Mouse (Mus musculus) embryonic facial prominence, embryonic 10.5 days (tissue): ENCODE data around the gene Cyp4a14. TPM values are rescaled to one million over a fixed set of nuclear protein-coding genes. Genes with fewer than 3 reads are reported as not detected.
"Not testable (repeated sequence)": the region's sequence is repeated elsewhere in the genome, so short reads cannot be mapped to it uniquely, and the experiment has no call there.

Experiments used
- DNase-seq: peaks from one replicate; pipeline ENCODE4 v3.0.0-alpha.2; 2017; ENCODE audit warnings: low spot score
- H3K27ac ChIP-seq: fragments of 300-500 bp; sonication (generic); replicated peaks from 2 replicates; pipeline ENCODE4 v1.5.1; 2016; ENCODE audit warnings: mild to moderate bottlenecking
- H3K27me3 ChIP-seq: fragments of 300-500 bp; sonication (generic); replicated peaks from 2 replicates; pipeline ENCODE4 v1.6.1; 2016; ENCODE audit warnings: low read depth, mild to moderate bottlenecking; ENCODE audit not compliant: poor library complexity, severe bottlenecking
- H3K36me3 ChIP-seq: fragments of 300-500 bp; sonication (generic); replicated peaks from 2 replicates; pipeline ENCODE4 v1.6.1; 2016; ENCODE audit warnings: mild to moderate bottlenecking, moderate library complexity
- H3K4me1 ChIP-seq: fragments of 300-500 bp; sonication (generic); 2 replicates; pipeline ENCODE4 v1.6.1; 2016
- H3K4me3 ChIP-seq: fragments of 300-500 bp; sonication (generic); 2 replicates; pipeline ENCODE4 v1.5.1; 2016; ENCODE audit warnings: mild to moderate bottlenecking, moderate library complexity
- H3K9me3 ChIP-seq: fragments of 300-500 bp; sonication (generic); 2 replicates; pipeline ENCODE4 v1.6.1; 2016; ENCODE audit warnings: mild to moderate bottlenecking
- WGBS: fragments of 180-500 bp; shearing (Covaris S2); methylation state at CpG from one replicate; pipeline ENCODE4 v1.1.7; 2016; 5-methylcytosine and 5-hydroxymethylcytosine counted together
- polyA plus RNA-seq: library from polyadenylated mRNA; unstranded; fragments of >200 nt; fragmentation: Nextera tagmentation; extraction: Ambion mirVana; gene quantifications from 2 replicates; pipeline ENCODE4 v1.2.1, GENCODE M21; 2016

Gene Cyp4a14
- not detected in 2 replicates for polyA plus RNA-seq

GRCm38 (mm10) chr4:115496001-115496400, at the start of gene Cyp4a14:
Gene Cyp4a14 (minus strand): TSS chr4:115496142.
- no peak within 1 kb of the TSS for H3K4me3 ChIP-seq
- no peaks in the 10 kb centered on the region for H3K9me3 ChIP-seq
- DNase-seq: no peak
- H3K27me3 ChIP-seq: no peaks in the 10 kb centered on the region
- no peak within 1 kb of the TSS for H3K27ac ChIP-seq
- no peaks in the 10 kb centered on the region for H3K4me1 ChIP-seq
- WGBS: 87% methylated on average over 1 of the region's 1 CpGs
- H3K36me3 ChIP-seq: no peaks in the 10 kb centered on the region

DNA sequence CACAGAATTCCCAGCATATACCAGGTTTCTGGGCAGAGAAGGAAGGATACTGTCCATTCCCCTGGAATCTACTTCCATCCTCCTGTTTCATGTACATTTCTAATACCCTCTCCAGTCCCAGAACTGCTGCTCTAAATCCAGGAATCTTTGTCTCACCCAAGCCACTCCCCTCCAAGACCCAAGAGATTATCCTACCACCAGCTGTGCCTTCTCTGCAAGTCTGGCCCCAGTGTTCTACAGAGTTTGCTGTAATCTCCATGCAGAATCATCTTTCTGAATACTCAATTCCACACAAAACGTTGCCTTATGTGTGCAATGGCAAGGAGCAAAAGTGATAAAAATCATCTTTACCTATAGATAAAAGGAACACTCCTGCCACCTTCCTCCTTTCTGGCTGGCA, 49.2 kb upstream of the Cyp4a14 start:
- Histone ChIP-seq H3K36me3 (no peaks in the 10 kb centered on the region), H3K4me3 (no peak overlapping the region), H3K4me1 (no peaks in the 10 kb centered on the region), H3K27me3 (no peaks in the 10 kb centered on the region), H3K9me3 (no peaks in the 10 kb centered on the region), H3K27ac (no peak overlapping the region)
- no peak for DNase-seq
- 39% methylated on average over 1 of the region's 1 CpGs for WGBS

DNA sequence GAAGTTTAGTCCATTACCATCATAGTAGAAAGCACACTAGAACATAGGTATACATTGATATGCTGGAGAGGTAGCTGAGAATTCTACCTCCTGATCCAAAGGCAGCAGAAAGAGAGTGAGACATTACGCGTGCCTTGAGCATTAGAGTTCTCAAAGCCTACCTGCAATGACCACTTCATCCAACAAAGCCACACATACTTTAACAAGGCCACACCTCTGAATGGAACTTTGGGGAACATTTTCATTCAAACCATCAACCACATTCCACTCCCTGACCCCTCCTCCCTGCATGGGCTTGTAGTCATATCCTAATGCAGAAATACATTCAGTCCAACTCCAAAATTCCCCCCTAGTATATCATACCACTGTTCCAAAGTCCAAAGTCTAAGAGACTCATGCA, 25.8 kb upstream of the Cyp4a14 start:
- Histone ChIP-seq H3K36me3 (no peaks in the 10 kb centered on the region), H3K4me3 (no peak overlapping the region), H3K27me3 (no peaks in the 10 kb centered on the region), H3K27ac (no peak overlapping the region), H3K9me3 (no peaks in the 10 kb centered on the region), H3K4me1 (no peaks in the 10 kb centered on the region)
- no peak for DNase-seq
- WGBS: 95% methylated on average over 2 of the region's 2 CpGs

- Histone ChIP-seq H3K4me1 (no peaks in the 10 kb centered on the region), H3K27ac (no peak overlapping the region), H3K36me3 (no peaks in the 10 kb centered on the region), H3K9me3 (no peaks in the 10 kb centered on the region), H3K4me3 (no peak overlapping the region), H3K27me3 (no peaks in the 10 kb centered on the region)
- 80% methylated on average over 4 of the region's 4 CpGs for WGBS
- no peak for DNase-seq
Observed at GRCm38 (mm10) chr4:115519444-115519843, 23.5 kb upstream of the Cyp4a14 start.

DNA sequence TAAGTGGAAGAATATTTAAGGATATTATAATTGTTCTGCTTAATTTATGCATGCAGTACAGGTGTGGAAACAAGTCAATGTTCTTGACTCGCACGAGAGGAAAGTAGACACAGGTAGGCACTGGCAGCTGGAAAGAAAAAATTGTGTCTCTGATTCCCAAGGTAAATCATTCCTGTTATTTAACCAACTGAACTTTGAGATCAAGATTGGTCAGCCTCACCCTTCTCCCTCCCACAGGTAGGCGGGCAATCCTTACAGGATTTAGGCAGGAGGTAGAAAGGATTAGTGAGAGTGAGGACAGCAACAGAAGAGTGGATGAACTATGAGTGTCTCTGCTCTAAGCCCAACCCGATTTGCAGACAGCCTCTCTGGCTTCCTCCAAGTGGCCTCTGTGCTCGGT, 22.1 kb upstream of the Cyp4a14 start, which contains the start of gene Cyp4a10:
Cyp4a10 (plus strand) TSS at position 265 of the 400 bp plus-strand sequence.
- WGBS: 86% methylated on average over 5 of the region's 5 CpGs

GRCm38 (mm10) chr4:115513964-115514363, 18.0 kb upstream of the Cyp4a14 start:
- DNase-seq, H3K4me1 ChIP-seq, H3K27me3 ChIP-seq, H3K36me3 ChIP-seq, H3K27ac ChIP-seq, H3K4me3 ChIP-seq, H3K9me3 ChIP-seq: not testable (repeated sequence)

More for the DNA sequence above, 22.1 kb upstream of the Cyp4a14 start, which contains the start of gene Cyp4a10:
- DNase-seq, H3K9me3 ChIP-seq, H3K27ac ChIP-seq, H3K36me3 ChIP-seq, H3K4me3 ChIP-seq, H3K4me1 ChIP-seq, H3K27me3 ChIP-seq: not testable (repeated sequence)

DNA sequence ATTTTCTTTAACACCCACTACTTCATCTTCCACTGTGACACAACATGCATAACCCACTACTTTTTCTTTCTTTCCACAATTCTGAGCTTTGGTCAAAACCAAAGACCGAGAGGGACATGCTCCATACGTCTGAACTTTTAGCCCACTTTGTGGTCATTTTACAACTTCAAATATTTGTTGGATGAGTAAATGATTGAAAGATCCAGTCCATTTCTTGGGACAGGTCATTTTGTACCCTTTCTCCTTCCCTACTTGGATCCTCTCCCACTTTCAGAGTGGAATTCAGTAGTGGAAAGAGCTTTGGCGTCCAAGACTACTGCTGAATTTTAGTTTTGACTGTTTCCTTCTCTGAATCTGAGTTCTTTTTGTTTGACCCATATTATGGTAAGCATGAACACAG, 1.5 kb upstream of the Cyp4a14 start:
- no peak overlapping the region for H3K27ac ChIP-seq
- H3K4me3 ChIP-seq: no peak overlapping the region
- no peaks in the 10 kb centered on the region for H3K36me3 ChIP-seq
- no peak for DNase-seq
- H3K27me3 ChIP-seq: no peaks in the 10 kb centered on the region
- H3K4me1 ChIP-seq: no peaks in the 10 kb centered on the region
- H3K9me3 ChIP-seq: no peaks in the 10 kb centered on the region
- WGBS: 90% methylated on average over 3 of the region's 3 CpGs

GRCm38 (mm10) chr4:115481006-115481652, 14.8 kb downstream of the Cyp4a14 start:
- no peaks in the 10 kb centered on the region for H3K4me1 ChIP-seq
- 75% methylated on average over 6 of the region's 6 CpGs for WGBS
- no peaks in the 10 kb centered on the region for H3K36me3 ChIP-seq
- no peak overlapping the region for H3K4me3 ChIP-seq
- no peak for DNase-seq
- H3K27ac ChIP-seq: no peak overlapping the region
- H3K27me3 ChIP-seq: no peaks in the 10 kb centered on the region
- no peaks in the 10 kb centered on the region for H3K9me3 ChIP-seq

DNA sequence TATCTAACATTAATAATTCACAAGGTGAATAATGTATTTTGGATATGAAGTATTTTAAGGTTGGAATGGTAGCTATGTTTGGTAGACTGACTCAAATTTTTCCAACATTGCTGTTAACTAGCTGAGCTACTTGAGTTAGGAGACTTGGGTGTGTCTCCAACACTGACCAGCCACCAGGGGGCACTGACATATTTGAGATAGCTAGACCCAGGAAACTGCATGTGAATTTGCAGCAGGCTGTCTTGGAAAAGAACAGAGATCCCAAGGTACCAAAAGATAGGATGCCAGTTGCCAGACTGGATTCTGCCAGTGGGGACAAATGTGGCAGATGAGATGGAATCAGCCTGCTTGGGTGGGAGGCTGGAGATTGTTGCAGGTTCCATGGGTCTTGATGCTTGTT, 19.9 kb downstream of the Cyp4a14 start:
- not testable (repeated sequence) for H3K27me3 ChIP-seq, H3K4me3 ChIP-seq, H3K27ac ChIP-seq, H3K4me1 ChIP-seq, H3K36me3 ChIP-seq, DNase-seq, H3K9me3 ChIP-seq

DNA sequence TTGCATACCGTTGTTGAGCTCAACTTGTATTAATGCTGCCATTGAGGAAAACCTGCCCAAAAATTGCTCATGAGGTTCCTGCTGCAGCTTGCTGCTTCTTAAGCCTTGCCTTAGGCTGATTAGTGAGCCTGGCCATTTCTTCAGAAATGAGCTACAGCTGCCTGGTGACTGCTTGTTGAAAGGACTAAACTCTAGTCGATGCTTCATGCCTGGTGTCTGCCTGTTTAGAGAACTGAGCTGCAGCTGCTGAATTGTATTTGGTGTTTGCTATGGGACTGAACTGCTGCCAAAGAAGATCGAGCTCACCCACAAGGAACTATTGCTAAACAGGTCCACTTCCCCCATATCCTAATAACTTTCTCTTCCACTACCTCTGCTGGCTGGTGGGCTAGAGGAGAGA, 22.4 kb downstream of the Cyp4a14 start:
- not testable (repeated sequence) for H3K36me3 ChIP-seq

DNA sequence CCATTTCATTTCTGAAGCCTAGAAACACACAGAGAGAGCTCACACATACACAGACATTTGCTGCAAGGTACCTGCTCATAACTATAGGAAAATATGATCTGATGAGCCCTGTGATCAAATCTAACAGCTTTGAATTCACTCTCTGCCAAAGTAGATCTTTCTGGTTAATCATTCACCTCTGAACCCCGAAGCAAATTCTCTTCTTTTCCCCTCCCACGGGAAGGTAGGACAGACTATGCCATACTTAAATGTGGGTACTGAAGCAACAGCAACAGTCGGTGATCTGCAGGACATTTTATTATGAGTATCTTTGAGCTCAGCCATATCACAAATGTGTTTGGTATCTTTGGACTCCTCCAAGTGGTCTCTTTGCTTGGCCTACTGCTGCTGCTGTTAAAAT, 43.6 kb downstream of the Cyp4a14 start, which contains the start of gene Cyp4a30b:
Cyp4a30b (plus strand) TSS at position 301 of the 400 bp plus-strand sequence.
- Histone ChIP-seq H3K4me1 (no peaks in the 10 kb centered on the region), H3K27ac (no peak within 1 kb of the TSS)

More for the DNA sequence above, 22.4 kb downstream of the Cyp4a14 start:
- not testable (repeated sequence) for H3K4me1 ChIP-seq, DNase-seq, H3K4me3 ChIP-seq, H3K27ac ChIP-seq, H3K27me3 ChIP-seq, H3K9me3 ChIP-seq
- 83% methylated on average over 3 of the region's 3 CpGs for WGBS

GRCm38 (mm10) chr4:115450577-115451137, 45.3 kb downstream of the Cyp4a14 start:
- Histone ChIP-seq H3K4me1 (no peaks in the 10 kb centered on the region), H3K36me3 (no peaks in the 10 kb centered on the region), H3K27ac (no peak overlapping the region), H3K4me3 (no peak overlapping the region), H3K9me3 (no peaks in the 10 kb centered on the region), H3K27me3 (no peaks in the 10 kb centered on the region)
- 67% methylated on average over 3 of the region's 3 CpGs for WGBS
- no peak for DNase-seq

More for the DNA sequence above, 43.6 kb downstream of the Cyp4a14 start, which contains the start of gene Cyp4a30b:
- Histone ChIP-seq H3K27me3 (no peaks in the 10 kb centered on the region), H3K4me3 (no peak within 1 kb of the TSS), H3K36me3 (no peaks in the 10 kb centered on the region), H3K9me3 (no peaks in the 10 kb centered on the region)
- no peak for DNase-seq
- 84% methylated on average over 3 of the region's 3 CpGs for WGBS
